Mouse (Mus musculus): Measurements from ENCODE around the gene Ralgps2.

Gene Ralgps2

GRCm38 (mm10) chr1:156939251-156940141 is at the start of gene Ralgps2:
Gene Ralgps2, minus strand, starts transcription at chr1:156939626.
- peak; percentile 44 for DNase-seq

- DNase-seq = no peak
Observed at GRCm38 (mm10) chr1:156987576-156987975, 48.1 kb upstream of the Ralgps2 start.

DNA sequence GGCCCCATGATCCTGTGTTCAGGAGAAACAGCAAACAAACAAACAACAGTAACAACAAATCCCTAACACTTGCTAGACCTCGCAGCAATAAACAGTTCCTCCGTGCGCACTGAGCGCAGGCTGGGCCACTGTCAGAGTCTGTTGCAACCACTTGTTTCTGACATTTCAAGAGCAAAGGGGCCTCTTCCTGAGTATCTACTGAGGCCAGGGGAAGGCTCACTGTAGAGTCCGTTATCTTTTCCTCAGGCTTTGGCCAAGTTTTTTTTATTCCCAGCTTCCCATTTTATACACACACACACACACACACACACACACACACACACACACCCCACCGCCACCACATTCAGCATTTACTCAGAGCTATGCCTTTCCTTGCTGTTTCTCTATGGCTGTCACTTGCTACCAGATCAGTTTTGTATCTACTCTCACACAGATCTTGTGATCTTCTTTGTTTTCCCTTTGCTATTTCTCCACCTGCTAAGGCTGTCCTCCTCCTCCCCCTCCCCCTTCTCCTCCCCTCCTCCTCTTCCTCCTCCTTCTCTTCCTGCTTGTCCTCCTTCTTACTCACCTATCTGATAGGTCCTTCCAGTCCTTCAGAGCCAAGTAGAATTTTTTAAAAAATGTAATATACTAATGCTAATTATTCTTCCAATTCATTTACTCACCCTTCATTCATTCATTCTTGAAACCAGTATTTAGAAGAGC is 47.4 kb upstream of the Ralgps2 start:
- DNase-seq = no peak

- DNase-seq = no peak
Observed at GRCm38 (mm10) chr1:156985657-156986640, 46.5 kb upstream of the Ralgps2 start.

GRCm38 (mm10) chr1:156983009-156983870 is 43.8 kb upstream of the Ralgps2 start:
- no peak for DNase-seq

GRCm38 (mm10) chr1:156981975-156982374 is 42.5 kb upstream of the Ralgps2 start:
- no peak for DNase-seq

DNA sequence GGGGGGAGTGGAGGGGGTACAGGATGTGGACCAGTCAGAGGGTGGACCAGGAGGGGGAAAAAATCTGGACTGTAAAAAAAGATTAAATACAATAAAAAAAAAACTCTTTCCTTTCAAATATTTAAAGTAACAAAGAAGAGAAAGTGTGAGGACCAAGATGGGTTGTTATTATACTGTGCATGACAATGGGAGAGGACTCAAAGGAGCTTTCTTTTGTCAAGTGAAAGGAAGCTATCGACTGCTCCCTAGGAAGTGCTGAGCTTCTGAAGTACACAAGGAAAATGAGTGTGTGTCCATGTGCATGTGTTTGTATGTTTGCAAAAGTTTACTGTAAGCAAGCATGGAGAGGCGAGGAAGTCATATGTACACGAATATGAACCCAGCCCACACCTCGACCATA is 40.3 kb upstream of the Ralgps2 start:
- no peak for DNase-seq

- DNase-seq = peak; percentile 64
Observed at GRCm38 (mm10) chr1:156978656-156979055, 39.2 kb upstream of the Ralgps2 start.

GRCm38 (mm10) chr1:156973857-156974256 is 34.4 kb upstream of the Ralgps2 start:
- DNase-seq = no peak

- DNase-seq = no peak
Observed at GRCm38 (mm10) chr1:156972391-156972790, 33.0 kb upstream of the Ralgps2 start.

DNA sequence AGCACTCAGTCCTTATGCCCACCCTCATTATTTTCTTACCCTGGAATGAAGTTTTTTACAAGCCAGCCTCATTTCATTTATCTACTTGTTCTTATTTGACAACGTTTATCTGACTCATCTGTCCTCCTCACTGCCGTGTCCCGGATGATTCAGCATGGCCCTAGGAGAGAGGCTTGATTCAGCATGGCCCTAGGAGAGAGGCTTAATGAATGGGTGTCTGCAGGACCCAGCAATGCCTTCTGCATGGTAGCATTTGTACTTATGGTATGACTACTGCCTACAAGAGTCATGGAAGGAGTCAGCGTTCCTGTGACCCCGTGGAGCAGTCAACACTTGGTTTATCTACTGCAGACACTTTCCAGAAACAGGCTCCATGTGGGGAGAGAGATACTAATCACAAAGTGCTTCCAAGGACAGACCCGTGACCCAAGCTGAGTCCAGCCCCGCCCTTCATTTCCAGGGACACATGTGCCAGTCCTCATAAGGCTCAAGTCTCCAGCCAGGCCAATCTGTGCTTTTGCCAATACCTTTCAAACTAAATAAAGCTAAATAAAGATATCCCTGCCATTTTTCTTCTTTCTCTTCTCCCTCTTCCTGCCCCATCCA is 31.9 kb upstream of the Ralgps2 start:
- DNase-seq = no peak

- no peak for DNase-seq
Observed at GRCm38 (mm10) chr1:156970641-156971040, 31.2 kb upstream of the Ralgps2 start.

DNA sequence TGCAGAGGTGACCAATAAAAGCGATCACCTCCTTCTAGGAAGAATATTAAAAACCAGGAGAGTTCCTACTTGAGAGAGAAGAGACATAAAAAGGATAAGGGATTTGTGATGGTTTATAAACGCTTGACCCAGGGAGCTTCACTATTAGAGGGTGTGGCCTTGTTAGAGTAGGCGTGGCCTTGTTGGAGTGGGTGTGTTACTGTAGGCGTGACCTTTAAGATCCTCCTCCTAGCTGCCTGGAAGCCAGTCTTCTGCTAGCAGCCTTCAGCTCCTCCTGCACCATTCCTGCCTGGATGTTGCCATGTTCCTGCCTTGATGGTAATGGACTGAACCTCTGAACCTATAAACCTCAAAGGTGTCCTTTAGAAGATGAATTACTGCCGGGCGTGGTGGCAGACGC is 28.7 kb upstream of the Ralgps2 start:
- DNase-seq = no peak

GRCm38 (mm10) chr1:156964586-156964932 is 25.1 kb upstream of the Ralgps2 start:
- no peak for DNase-seq

DNA sequence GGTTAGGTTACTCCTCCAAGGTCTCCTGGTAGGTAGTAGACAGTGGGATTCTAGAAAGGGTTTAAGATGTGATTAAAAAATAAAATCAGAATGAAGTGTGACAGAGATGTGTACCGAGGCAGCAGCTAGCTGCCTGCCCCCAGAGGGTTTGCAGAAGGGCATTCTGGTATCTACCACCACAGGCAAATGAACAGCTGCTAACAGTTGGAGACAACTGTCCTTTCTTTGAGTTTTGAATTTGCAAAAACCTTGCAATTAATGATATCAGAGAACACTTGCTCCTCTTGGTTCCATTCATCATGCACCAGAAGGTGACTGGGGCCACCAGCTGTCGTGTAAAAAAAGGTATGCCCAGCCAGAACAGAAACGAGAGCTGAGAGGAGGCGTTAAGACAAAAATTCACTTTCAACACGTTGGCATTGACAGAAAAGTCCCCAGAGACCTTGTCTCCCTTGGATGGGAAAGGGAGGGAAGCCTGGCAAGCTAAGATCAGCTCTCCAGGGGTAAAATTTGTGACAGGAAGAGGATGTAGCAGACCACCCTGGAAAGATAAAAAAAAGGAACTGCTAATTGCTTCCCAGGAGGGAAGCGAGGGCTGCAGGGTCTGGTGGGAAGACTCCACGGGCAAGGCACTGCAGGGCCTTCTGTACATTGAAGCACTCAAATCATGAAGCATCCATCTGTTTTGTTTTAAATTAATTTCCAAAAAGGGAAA is 24.6 kb upstream of the Ralgps2 start:
- DNase-seq = no peak

- DNase-seq = no peak
Observed at GRCm38 (mm10) chr1:156961481-156962265, 22.2 kb upstream of the Ralgps2 start.

DNA sequence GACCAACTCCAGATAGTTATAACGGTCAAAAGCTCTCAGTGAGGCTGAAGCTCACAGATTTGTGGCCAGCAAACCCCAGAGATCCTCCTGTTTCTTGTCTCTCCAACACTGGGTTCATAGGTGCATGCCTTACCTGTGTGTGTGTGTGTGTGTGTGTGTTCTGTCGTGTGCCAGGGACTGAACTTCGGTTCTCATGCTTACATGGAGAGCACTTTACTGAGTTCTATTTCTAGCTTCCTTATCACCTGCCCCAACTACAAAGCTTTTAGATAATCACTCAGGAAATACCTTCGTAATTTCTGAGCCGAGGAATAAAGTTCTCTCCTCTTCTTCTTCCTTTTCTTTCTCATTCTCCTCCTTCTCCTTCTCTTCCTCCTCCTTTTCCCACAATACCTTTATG is 19.6 kb upstream of the Ralgps2 start:
- no peak for DNase-seq

DNA sequence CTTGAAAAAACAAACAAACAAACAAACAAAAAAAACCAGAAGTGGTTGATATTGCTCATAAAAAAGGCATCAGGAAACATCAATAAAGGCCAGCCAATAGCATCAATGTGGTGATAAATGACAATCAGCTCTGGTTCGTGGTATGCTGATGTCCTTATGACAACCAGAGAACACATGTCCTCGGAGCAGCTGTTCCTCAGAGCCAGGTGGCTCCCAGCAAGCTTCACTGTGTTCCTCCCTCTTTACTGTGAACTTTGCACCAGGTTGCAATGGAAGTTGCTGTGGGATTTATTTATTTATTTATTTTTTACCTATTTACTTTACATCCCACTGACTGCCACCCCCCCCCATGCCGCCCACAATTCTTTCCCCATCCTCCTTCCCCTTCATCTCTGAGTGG is 17.9 kb upstream of the Ralgps2 start:
- no peak for DNase-seq

DNA sequence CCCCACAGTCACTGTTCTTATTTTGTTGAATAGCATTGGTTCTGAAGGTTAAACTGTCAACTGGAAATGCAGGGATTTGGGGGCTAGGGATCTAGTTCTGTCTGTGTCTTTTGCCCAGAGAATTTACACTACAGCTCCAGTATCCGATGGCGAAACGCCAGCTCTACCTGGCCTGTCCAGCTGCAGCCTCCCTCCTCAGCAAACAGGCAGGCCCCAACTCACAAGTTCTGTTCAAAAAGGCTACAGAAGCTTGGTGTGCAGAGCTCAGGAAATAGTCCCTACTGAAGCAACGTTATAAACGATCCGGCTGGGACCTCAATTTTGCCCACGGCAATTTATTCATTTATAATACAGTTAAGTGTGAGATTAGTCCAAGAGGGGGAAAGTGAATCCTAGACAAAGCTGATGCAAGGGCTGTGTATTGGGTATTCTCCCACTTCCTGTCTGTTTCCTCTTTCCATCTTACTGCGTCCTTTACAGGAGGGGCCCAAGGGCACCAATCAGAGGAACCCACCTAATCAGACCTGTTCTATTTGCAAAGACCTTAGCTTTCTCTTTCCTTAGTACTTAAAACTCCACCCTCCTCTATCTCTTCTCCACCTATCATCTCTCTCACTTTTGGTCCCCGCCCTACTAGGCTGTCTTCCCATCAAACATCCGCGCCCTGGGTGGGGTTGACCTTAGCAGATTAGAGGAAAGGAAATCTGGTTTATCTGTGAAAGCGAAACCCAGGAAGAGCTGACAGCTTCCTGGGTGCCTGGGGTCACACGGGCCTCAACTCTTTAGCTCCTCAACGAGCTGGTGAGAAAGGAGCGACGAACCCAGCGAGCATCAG is 16.7 kb upstream of the Ralgps2 start:
- DNase-seq = no peak

All from kidney, adult 11 months (tissue).